Mouse (Mus musculus): ENCODE data around the gene Ntn5. TPM values are rescaled to one million over a fixed set of nuclear protein-coding genes. Genes with fewer than 3 reads are reported as not detected.
A peak's percentile ranks its signal among the peaks of the same experiment; 100 is the strongest.

Gene Ntn5
- polyA plus RNA-seq, 1 experiment from 2014 or later = 0.73 TPM

- H3K4me1 ChIP-seq (replicated peaks) = peaks cover 27% of the 10 kb centered on the region
- H3K36me3 ChIP-seq = no peaks in the 10 kb centered on the region
- no peak overlapping the region for H3K4me3 ChIP-seq (replicated peaks)
- H3K4me2 ChIP-seq (replicated peaks) = no peak overlapping the region
- no peak overlapping the region for H3K9ac ChIP-seq
- 53% methylated on average over 3 of the region's 3 CpGs for WGBS
- H3K27me3 ChIP-seq (replicated peaks) = no peaks in the 10 kb centered on the region; the same call in 1 of the 2 replicates
- no peak for ATAC-seq
- H3K9me3 ChIP-seq = no peaks in the 10 kb centered on the region
- no peak overlapping the region for H3K27ac ChIP-seq
Observed at GRCm38 (mm10) chr7:45686841-45687240, 3.0 kb downstream of the Ntn5 start.

DNA sequence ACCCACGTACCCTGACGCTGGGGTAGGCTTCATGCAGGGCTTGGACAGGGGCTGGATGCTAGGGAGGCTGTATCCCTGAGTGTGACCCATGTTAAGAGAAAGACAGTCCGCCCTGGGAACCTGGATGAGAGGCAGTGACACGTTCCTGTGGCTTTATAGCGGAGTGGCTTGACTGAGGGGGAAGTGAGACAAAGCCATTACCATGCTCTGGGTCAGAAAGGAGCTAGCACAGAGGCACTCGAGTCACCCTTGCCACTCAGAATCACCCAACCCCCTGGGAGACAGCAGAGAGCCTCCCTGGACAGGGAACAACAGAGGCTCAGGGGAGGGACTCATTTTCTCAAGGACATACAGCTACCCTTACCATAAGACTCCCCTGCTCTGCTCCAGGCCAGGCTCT is 5.3 kb downstream of the Ntn5 start:
- Histone ChIP-seq H3K4me1 (replicated peaks) (peaks cover 20% of the 10 kb centered on the region), H3K36me3 (no peaks in the 10 kb centered on the region), H3K27me3 (replicated peaks) (no peaks in the 10 kb centered on the region; the same call in 1 of the 2 replicates), H3K4me2 (replicated peaks) (no peak overlapping the region), H3K9me3 (no peaks in the 10 kb centered on the region), H3K9ac (no peak overlapping the region), H3K4me3 (replicated peaks) (no peak overlapping the region), H3K27ac (no peak overlapping the region)
- 69% methylated on average over 6 of the region's 6 CpGs for WGBS
- ATAC-seq = no peak

DNA sequence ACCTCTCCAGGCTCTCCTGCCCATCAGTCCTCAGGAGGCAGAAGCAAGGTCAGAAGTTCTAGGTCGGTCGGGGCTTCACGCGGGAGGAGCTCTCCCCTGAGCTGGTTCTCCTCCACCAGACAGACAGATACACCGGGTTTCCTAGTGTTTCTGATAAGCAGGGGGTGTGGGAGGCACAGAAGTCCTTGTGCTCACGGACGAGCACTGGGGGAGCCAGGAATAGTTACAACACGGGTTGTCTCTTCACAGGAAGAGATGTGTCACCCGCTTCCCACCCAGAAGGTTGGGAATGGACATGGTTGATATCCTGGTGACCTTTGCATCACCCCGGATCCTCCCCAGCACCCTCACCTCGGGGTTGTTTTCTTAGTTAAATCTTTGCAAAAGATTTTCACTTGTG is 6.0 kb downstream of the Ntn5 start:
- no peak for ATAC-seq
- no peaks in the 10 kb centered on the region for H3K36me3 ChIP-seq
- no peaks in the 10 kb centered on the region; the same call in 1 of the 2 replicates for H3K27me3 ChIP-seq (replicated peaks)
- 57% methylated on average over 11 of the region's 11 CpGs for WGBS
- no peak overlapping the region for H3K4me2 ChIP-seq (replicated peaks)
- no peak overlapping the region for H3K27ac ChIP-seq
- peaks cover 19% of the 10 kb centered on the region for H3K4me1 ChIP-seq (replicated peaks)
- no peak overlapping the region for H3K4me3 ChIP-seq (replicated peaks)
- H3K9ac ChIP-seq = no peak overlapping the region
- no peaks in the 10 kb centered on the region for H3K9me3 ChIP-seq

GRCm38 (mm10) chr7:45692364-45692763 is 8.5 kb downstream of the Ntn5 start:
- no peaks in the 10 kb centered on the region; the same call in 1 of the 2 replicates for H3K27me3 ChIP-seq (replicated peaks)
- WGBS = 79% methylated on average over 2 of the region's 2 CpGs
- no peak overlapping the region for H3K4me3 ChIP-seq (replicated peaks)
- no peaks in the 10 kb centered on the region for H3K4me1 ChIP-seq (replicated peaks)
- no peaks in the 10 kb centered on the region for H3K36me3 ChIP-seq
- H3K9ac ChIP-seq = no peak overlapping the region
- no peak overlapping the region for H3K4me2 ChIP-seq (replicated peaks)
- ATAC-seq = no peak
- no peak overlapping the region for H3K27ac ChIP-seq
- no peaks in the 10 kb centered on the region for H3K9me3 ChIP-seq

GRCm38 (mm10) chr7:45693921-45694591 is 10.2 kb downstream of the Ntn5 start, which contains the start of gene Sec1:
Gene Sec1 (minus strand): TSS chr7:45694402.
- H3K4me1 ChIP-seq (replicated peaks) = no peaks in the 10 kb centered on the region
- peaks cover 8% of the 10 kb centered on the region for H3K27me3 ChIP-seq (replicated peaks)
- 90% methylated on average over 50 of the region's 50 CpGs for WGBS
- no peak within 1 kb of the TSS for H3K9ac ChIP-seq
- no peak for ATAC-seq
- no peaks in the 10 kb centered on the region for H3K9me3 ChIP-seq
- H3K4me3 ChIP-seq (replicated peaks) = no peak within 1 kb of the TSS
- no peak within 1 kb of the TSS for H3K4me2 ChIP-seq (replicated peaks)
- H3K36me3 ChIP-seq = no peaks in the 10 kb centered on the region
- no peak within 1 kb of the TSS for H3K27ac ChIP-seq

DNA sequence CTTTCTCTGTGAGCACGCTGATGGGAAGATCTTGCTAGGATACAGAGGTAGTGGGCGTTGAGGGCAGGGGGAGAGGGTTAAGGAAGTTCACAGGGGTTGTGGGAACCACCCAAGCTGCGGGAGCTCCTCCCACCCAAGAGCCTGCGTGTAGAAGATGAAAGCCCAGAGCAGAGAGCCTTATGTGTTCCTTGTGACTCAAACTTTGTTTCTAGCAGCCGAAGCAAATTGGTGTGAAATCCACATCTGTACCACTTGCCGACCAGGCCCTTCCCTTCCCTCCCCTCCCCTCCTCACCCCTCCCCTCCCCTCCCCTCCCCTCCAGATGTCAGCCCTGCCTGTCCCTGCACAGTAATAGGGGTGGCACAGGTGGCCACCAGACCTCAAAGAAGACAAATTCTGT is 11.3 kb downstream of the Ntn5 start:
- H3K9me3 ChIP-seq = no peaks in the 10 kb centered on the region
- no peak overlapping the region for H3K4me3 ChIP-seq (replicated peaks)
- H3K27ac ChIP-seq = no peak overlapping the region
- no peak overlapping the region for H3K9ac ChIP-seq
- no peak for ATAC-seq
- H3K4me1 ChIP-seq (replicated peaks) = peaks cover 7% of the 10 kb centered on the region
- H3K4me2 ChIP-seq (replicated peaks) = no peak overlapping the region
- no peaks in the 10 kb centered on the region for H3K36me3 ChIP-seq
- H3K27me3 ChIP-seq (replicated peaks) = peaks cover 18% of the 10 kb centered on the region
- WGBS = 17% methylated on average over 6 of the region's 6 CpGs

DNA sequence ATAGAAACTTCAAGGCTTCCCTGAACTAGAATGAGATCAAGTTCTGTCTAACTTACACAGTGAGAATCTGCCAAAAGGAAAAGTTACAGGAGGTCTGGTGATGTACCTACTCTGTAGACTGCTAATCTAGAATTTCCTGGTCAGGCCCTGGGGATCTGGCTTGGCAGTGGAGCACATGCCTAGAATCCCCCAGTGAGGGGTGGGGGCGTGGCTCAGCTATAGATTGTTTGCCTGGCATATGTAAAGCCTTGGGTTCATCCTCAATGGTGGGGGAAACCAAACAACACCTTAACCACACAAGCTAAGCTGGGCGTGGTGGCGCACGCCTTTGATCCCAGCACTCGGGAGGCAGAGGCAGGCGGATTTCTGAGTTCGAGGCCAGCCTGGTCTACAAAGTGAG is 14.1 kb downstream of the Ntn5 start:
- 83% methylated on average over 7 of the region's 7 CpGs for WGBS
- no peaks in the 10 kb centered on the region for H3K9me3 ChIP-seq
- no peak overlapping the region for H3K4me2 ChIP-seq (replicated peaks)
- H3K27me3 ChIP-seq (replicated peaks) = peaks cover 24% of the 10 kb centered on the region
- H3K36me3 ChIP-seq = no peaks in the 10 kb centered on the region
- no peak for ATAC-seq
- no peak overlapping the region for H3K9ac ChIP-seq
- H3K27ac ChIP-seq = no peak overlapping the region
- H3K4me1 ChIP-seq (replicated peaks) = peaks cover 13% of the 10 kb centered on the region
- no peak overlapping the region for H3K4me3 ChIP-seq (replicated peaks)

- Histone ChIP-seq H3K27ac (no peak within 1 kb of the TSS), H3K9ac (peak within 1 kb of the TSS; percentile 50), H3K4me3 (replicated peaks) (peak within 1 kb of the TSS; percentile 39), H3K27me3 (replicated peaks) (peaks cover 24% of the 10 kb centered on the region), H3K9me3 (no peaks in the 10 kb centered on the region), H3K4me2 (replicated peaks) (peak within 1 kb of the TSS; percentile 88), H3K4me1 (replicated peaks) (peaks cover 21% of the 10 kb centered on the region), H3K36me3 (no peaks in the 10 kb centered on the region)
- WGBS = 4% methylated on average over 36 of the region's 36 CpGs
- ATAC-seq = no peak
Observed at GRCm38 (mm10) chr7:45699523-45700141, 15.8 kb downstream of the Ntn5 start, which contains the start of gene Car11. Gene Car11 (plus strand): TSS chr7:45699843.

GRCm38 (mm10) chr7:45700301-45701015 is 16.6 kb downstream of the Ntn5 start:
- under 1% methylated on average over 20 of the region's 20 CpGs for WGBS

DNA sequence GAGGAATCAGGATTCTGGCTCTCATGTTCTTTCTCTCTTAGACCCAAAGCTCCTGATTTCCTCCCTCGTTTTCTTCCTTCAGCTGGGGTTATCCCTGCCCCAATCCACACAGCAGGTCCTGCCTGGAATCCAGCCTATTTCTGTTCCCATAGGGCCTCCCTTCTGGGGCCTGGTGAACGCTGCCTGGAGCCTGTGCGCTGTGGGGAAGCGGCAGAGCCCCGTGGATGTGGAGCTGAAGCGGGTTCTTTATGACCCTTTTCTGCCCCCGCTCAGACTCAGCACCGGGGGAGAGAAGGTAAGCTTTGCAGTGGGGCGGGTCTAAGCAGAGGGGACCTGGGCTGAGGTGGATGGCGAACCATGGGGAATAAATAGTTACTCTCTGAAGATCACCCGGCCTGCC is 17.2 kb downstream of the Ntn5 start:
- ATAC-seq = no peak
- no peaks in the 10 kb centered on the region for H3K9me3 ChIP-seq
- H3K4me3 ChIP-seq (replicated peaks) = no peak overlapping the region; the same call in 1 of the 2 replicates
- H3K4me1 ChIP-seq (replicated peaks) = peaks cover 31% of the 10 kb centered on the region
- peak overlapping the region; percentile 22; the same call in 1 of the 2 replicates for H3K27ac ChIP-seq
- WGBS = 30% methylated on average over 11 of the region's 11 CpGs
- H3K36me3 ChIP-seq = no peaks in the 10 kb centered on the region
- H3K9ac ChIP-seq = no peak overlapping the region
- peaks cover 24% of the 10 kb centered on the region for H3K27me3 ChIP-seq (replicated peaks)
- peak overlapping the region; percentile 88 for H3K4me2 ChIP-seq (replicated peaks)

More at GRCm38 (mm10) chr7:45700301-45701015, 16.6 kb downstream of the Ntn5 start:
- ATAC-seq = no peak
- Histone ChIP-seq H3K27me3 (replicated peaks) (peaks cover 24% of the 10 kb centered on the region), H3K4me2 (replicated peaks) (peak overlapping the region; percentile 88), H3K9me3 (no peaks in the 10 kb centered on the region), H3K36me3 (no peaks in the 10 kb centered on the region), H3K4me1 (replicated peaks) (peaks cover 25% of the 10 kb centered on the region), H3K4me3 (replicated peaks) (peak overlapping the region; percentile 39), H3K9ac (peak overlapping the region; percentile 50), H3K27ac (no peak overlapping the region)

GRCm38 (mm10) chr7:45701607-45702006 is 17.8 kb downstream of the Ntn5 start:
- no peak overlapping the region for H3K4me2 ChIP-seq (replicated peaks)
- no peak overlapping the region for H3K27ac ChIP-seq
- peaks cover 24% of the 10 kb centered on the region for H3K27me3 ChIP-seq (replicated peaks)
- H3K9me3 ChIP-seq = no peaks in the 10 kb centered on the region
- H3K4me3 ChIP-seq (replicated peaks) = no peak overlapping the region
- no peak for ATAC-seq
- H3K9ac ChIP-seq = no peak overlapping the region
- no peaks in the 10 kb centered on the region for H3K36me3 ChIP-seq
- H3K4me1 ChIP-seq (replicated peaks) = peaks cover 35% of the 10 kb centered on the region
- 92% methylated on average over 11 of the region's 11 CpGs for WGBS

DNA sequence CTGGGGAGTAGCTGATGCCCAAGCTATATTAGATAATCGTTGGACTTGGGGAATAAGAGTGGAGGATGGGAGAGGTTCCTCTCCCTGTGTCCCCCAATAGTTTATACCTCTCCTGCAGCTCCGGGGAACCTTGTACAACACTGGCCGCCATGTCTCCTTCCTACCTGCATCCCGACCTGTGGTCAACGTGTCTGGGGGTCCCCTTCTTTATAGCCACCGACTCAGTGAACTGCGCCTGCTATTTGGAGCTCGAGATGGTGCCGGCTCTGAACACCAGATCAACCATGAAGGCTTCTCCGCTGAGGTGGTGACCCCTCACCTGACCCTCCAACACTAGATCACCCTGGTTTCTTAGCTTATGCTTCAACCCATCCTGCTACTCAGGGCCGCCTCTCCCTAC is 18.5 kb downstream of the Ntn5 start:
- no peak for ATAC-seq
- no peak overlapping the region for H3K27ac ChIP-seq
- H3K9ac ChIP-seq = no peak overlapping the region
- WGBS = 93% methylated on average over 11 of the region's 11 CpGs
- no peaks in the 10 kb centered on the region for H3K9me3 ChIP-seq
- H3K27me3 ChIP-seq (replicated peaks) = peaks cover 24% of the 10 kb centered on the region
- no peak overlapping the region for H3K4me2 ChIP-seq (replicated peaks)
- H3K4me1 ChIP-seq (replicated peaks) = peaks cover 40% of the 10 kb centered on the region
- H3K4me3 ChIP-seq (replicated peaks) = no peak overlapping the region
- H3K36me3 ChIP-seq = no peaks in the 10 kb centered on the region

Measured in intestine, embryonic 15.5 days (tissue).